Mouse (Mus musculus) kidney, embryonic 14.5 days (tissue): ENCODE measurements around the gene Ly86. TPM values are rescaled to one million over a fixed set of nuclear protein-coding genes. Genes with fewer than 3 reads are reported as not detected.

Source experiments
- ATAC-seq: fragments of 200-750 bp; cut with Nextera tagmentation; 2 replicates; pipeline ENCODE4 v1.8.0; 2017; ENCODE audit warnings: moderate number of reproducible peaks, mild to moderate bottlenecking, moderate TSS enrichment, moderate library complexity; ENCODE audit not compliant: low FRiP score, low TSS enrichment
- H3K27ac ChIP-seq: fragments of 300-500 bp; sonication (generic); 2 replicates; pipeline ENCODE4 v1.5.1; 2014; ENCODE audit warnings: low read depth, mild to moderate bottlenecking, low read length, moderate library complexity, mixed read lengths
- H3K27me3 ChIP-seq: fragments of 300-500 bp; sonication (generic); 2 replicates; pipeline ENCODE4 v1.6.1; 2014; ENCODE audit warnings: mild to moderate bottlenecking, low read length; ENCODE audit not compliant: control insufficient read depth, insufficient read depth
- H3K36me3 ChIP-seq: fragments of 300-500 bp; sonication (generic); 2 replicates; pipeline ENCODE4 v1.6.1; 2014; ENCODE audit warnings: low read length, mixed read lengths; ENCODE audit not compliant: control insufficient read depth, insufficient read depth
- H3K4me1 ChIP-seq: fragments of 300-500 bp; sonication (generic); 2 replicates; pipeline ENCODE4 v1.6.1; 2014; ENCODE audit warnings: low read length, mixed read lengths; ENCODE audit not compliant: control insufficient read depth, insufficient read depth
- H3K4me2 ChIP-seq: fragments of 300-500 bp; sonication (generic); replicated peaks from 2 replicates; pipeline ENCODE4 v1.6.1; 2014; ENCODE audit warnings: low read depth, mild to moderate bottlenecking, low read length
- H3K4me3 ChIP-seq: fragments of 300-500 bp; sonication (generic); 2 replicates; pipeline ENCODE4 v1.5.1; 2014; ENCODE audit warnings: mild to moderate bottlenecking, low read length
- H3K9ac ChIP-seq: fragments of 300-500 bp; sonication (generic); 2 replicates; pipeline ENCODE4 v1.6.1; 2014; ENCODE audit warnings: low read depth, mild to moderate bottlenecking, low read length, moderate library complexity
- H3K9me3 ChIP-seq: fragments of 300-500 bp; sonication (generic); 2 replicates; pipeline ENCODE4 v1.6.1; 2016; ENCODE audit warnings: low read length; ENCODE audit not compliant: control insufficient read depth
- WGBS: fragments of 180-500 bp; shearing (Covaris S2); extraction: QIAGEN DNeasy Blood & Tissue Kit; methylation state at CpG from one replicate; pipeline ENCODE4 v1.1.7; 2014; 5-methylcytosine and 5-hydroxymethylcytosine counted together
- polyA plus RNA-seq: library from polyadenylated mRNA; unstranded; fragments of >200 nt; fragmentation: Nextera tagmentation; extraction: Ambion mirVana; gene quantifications from 2 replicates; pipeline ENCODE4 v1.2.1, GENCODE M21; 2014

Ly86 gene
- polyA plus RNA-seq, 1 experiment from 2014 or later = 6.8 TPM

DNA sequence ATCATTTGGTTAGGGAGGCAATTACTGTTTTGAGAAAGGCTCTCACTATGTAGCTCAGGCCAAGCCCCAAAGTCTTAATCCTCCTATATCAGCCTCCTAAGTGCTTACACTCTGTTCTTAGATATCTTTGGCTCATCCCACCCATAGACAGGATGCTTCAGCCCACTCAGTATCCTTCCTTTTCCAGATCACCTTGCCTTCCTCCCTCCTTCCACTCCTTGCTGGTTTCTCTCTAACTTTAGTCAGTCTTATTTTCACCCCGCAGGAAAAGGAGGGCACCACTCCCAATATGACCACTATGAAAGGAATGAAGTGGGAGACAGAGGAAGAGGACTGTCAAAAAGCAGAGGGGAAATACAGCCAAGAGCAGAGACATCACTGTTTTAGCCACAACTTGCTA is 2.2 kb upstream of the Ly86 start:
- Histone ChIP-seq H3K9me3 (no peaks in the 10 kb centered on the region), H3K4me2 (no peak overlapping the region), H3K27ac (no peak overlapping the region), H3K9ac (no peak overlapping the region), H3K27me3 (no peaks in the 10 kb centered on the region), H3K4me1 (no peaks in the 10 kb centered on the region), H3K36me3 (no peaks in the 10 kb centered on the region), H3K4me3 (no peak overlapping the region)
- 75% methylated on average over 1 of the region's 1 CpGs for WGBS
- ATAC-seq = no peak

DNA sequence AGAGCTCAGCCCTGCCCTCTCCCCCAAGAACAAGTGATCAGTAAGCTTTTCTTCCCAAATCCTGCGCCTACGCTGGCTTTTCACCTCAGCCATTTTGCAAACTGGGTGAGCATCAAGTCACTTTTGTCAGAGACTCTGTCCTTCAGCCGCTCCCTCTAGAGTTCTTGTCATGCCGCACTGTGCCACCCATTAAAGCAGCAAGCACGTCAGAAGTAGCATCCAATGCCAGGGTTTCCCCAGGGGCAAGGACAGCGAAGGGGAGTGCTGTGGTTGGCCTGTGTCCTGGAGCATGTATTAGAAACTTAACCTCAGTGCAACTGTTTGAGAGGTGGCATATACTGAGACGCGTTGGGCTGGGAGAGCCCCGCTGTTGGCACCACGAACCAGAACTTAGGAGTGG is 815 bp downstream of the Ly86 start:
- Histone ChIP-seq H3K27me3 (no peaks in the 10 kb centered on the region), H3K4me3 (no peak overlapping the region), H3K27ac (no peak overlapping the region), H3K9me3 (no peaks in the 10 kb centered on the region), H3K4me1 (no peaks in the 10 kb centered on the region), H3K4me2 (no peak overlapping the region), H3K9ac (no peak overlapping the region), H3K36me3 (no peaks in the 10 kb centered on the region)
- WGBS = 91% methylated on average over 10 of the region's 10 CpGs
- no peak for ATAC-seq

DNA sequence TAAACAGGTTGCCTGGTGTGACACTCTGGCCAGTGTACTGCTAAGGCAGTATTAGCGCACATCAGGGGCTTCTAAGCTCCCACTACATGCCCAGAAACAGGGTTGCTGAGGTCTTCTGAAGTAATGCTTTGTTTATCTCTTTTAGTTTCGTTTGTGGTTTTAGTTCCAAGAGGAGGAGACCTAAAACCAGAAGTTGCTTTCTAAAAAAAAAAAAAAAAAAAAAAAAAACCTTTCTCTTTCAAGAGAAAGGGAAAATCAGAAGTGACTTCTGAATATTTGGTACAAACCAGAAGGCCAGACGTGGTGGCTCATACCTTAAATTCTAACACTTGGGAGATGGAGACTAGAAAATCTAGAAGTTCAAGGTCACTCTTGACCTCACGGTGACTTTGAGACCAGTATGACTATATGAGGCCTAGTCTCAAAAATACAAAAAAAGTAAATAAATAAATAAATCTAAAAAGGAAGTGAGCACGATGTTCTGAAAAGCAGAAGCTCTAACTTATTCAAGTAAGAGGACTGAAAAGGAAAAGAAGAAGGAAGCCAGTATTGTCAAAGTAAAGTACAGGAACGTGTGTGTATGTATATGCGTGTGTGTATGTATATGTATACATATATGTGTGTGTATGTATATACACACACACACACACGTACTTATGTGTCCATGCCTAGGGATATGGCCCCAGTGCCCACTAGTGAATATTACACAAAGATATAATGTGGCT is 3.0 kb downstream of the Ly86 start:
- no peak overlapping the region for H3K9ac ChIP-seq
- no peak overlapping the region for H3K4me3 ChIP-seq
- no peaks in the 10 kb centered on the region for H3K4me1 ChIP-seq
- H3K4me2 ChIP-seq = no peak overlapping the region
- WGBS = 85% methylated on average over 8 of the region's 8 CpGs
- H3K27ac ChIP-seq = no peak overlapping the region
- H3K9me3 ChIP-seq = no peaks in the 10 kb centered on the region
- no peaks in the 10 kb centered on the region for H3K27me3 ChIP-seq
- H3K36me3 ChIP-seq = no peaks in the 10 kb centered on the region
- ATAC-seq = no peak

DNA sequence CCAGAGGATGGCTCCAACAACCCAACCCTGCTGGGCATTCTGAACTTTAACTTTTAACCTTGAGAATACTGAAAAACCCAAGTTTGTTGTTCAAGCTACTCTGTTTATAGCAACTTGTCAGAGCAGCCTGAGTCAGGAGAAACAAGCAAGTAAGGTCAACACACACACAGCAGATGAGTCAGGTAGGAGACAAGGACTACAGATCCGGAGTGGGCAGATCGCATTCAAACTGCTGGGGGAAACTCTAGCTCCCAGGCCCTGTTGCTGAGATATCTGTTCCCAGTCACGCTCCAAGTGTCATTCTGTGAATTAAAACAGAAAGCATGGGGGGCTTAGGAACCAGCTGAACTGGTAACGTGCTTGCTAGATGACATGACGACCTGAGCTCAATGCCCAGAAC is 4.0 kb downstream of the Ly86 start:
- no peaks in the 10 kb centered on the region for H3K4me1 ChIP-seq
- H3K9ac ChIP-seq = no peak overlapping the region
- no peak overlapping the region for H3K27ac ChIP-seq
- no peak for ATAC-seq
- 68% methylated on average over 5 of the region's 5 CpGs for WGBS
- H3K4me3 ChIP-seq = no peak overlapping the region
- no peaks in the 10 kb centered on the region for H3K27me3 ChIP-seq
- H3K36me3 ChIP-seq = no peaks in the 10 kb centered on the region
- H3K9me3 ChIP-seq = no peaks in the 10 kb centered on the region
- H3K4me2 ChIP-seq = no peak overlapping the region

DNA sequence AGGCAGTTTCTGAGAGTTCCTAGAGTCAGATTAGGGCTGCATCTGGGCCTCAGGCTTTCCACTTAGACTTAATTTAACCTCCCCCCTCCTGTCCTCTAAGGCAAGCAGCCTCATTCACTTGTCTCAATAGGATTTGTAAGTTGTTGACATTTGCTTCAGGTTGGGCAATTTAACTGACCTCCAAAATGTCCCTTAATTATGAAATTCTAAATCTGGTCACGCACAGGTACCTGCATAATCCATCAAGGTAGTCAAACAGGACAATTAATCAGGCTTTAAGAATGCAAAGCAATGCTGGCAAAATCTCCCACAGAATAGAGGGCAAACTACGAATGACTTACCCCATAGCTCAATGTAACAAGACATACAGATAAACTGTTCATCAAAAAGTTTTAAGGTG is 8.0 kb downstream of the Ly86 start:
- H3K36me3 ChIP-seq = no peaks in the 10 kb centered on the region
- no peak overlapping the region for H3K27ac ChIP-seq
- no peak overlapping the region for H3K4me2 ChIP-seq
- no peaks in the 10 kb centered on the region for H3K27me3 ChIP-seq
- ATAC-seq = no peak
- no peak overlapping the region for H3K9ac ChIP-seq
- 78% methylated on average over 2 of the region's 2 CpGs for WGBS
- no peak overlapping the region for H3K4me3 ChIP-seq
- no peaks in the 10 kb centered on the region for H3K4me1 ChIP-seq
- H3K9me3 ChIP-seq = no peaks in the 10 kb centered on the region

DNA sequence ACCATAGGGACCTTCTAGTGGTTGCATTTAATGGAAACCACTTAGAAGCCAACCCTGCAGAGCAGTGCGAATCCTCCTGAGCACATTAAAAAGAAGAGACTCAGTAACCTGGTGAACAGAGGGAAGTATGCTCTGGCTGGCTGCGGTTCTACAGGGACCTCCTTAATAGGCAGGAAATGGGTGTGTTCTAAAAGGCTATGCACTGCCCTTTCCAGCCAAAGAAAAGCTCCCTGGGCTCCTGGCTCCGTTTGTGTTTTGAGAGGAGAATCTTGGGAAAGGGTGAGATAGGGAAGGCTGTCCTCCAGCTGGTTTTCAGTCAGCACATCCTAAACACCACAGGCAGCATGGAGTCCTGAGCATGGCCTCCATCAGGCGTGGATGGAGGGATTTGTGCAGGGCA is 8.9 kb downstream of the Ly86 start:
- 59% methylated on average over 4 of the region's 4 CpGs for WGBS
- no peaks in the 10 kb centered on the region for H3K9me3 ChIP-seq
- no peak overlapping the region for H3K4me2 ChIP-seq
- H3K36me3 ChIP-seq = no peaks in the 10 kb centered on the region
- no peak overlapping the region for H3K9ac ChIP-seq
- no peaks in the 10 kb centered on the region for H3K27me3 ChIP-seq
- no peaks in the 10 kb centered on the region for H3K4me1 ChIP-seq
- H3K27ac ChIP-seq = no peak overlapping the region
- H3K4me3 ChIP-seq = no peak overlapping the region
- ATAC-seq = no peak

DNA sequence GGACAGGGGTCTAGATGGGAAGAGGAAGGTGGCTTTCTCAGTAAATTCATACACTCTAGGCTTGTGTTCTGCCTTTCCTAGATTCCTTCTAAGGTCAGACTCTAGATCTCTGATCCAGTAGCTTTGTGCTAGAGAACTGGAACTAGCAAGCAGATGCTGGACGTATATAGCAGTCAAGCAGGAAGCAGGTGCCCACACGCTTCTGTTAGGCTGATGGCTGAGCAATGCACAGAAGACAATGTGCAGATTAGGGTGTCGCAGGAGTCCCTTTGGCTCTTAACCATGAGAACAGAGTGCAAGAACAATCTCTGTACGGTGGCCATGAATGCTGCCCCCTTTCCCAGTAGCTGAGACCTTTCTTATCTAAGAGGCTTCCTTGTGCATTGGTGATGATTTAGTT is 9.4 kb downstream of the Ly86 start:
- Histone ChIP-seq H3K4me3 (no peak overlapping the region), H3K27ac (no peak overlapping the region), H3K4me1 (no peaks in the 10 kb centered on the region), H3K9me3 (no peaks in the 10 kb centered on the region), H3K36me3 (no peaks in the 10 kb centered on the region), H3K4me2 (no peak overlapping the region), H3K9ac (no peak overlapping the region), H3K27me3 (no peaks in the 10 kb centered on the region)
- WGBS = 88% methylated on average over 4 of the region's 4 CpGs
- no peak for ATAC-seq

DNA sequence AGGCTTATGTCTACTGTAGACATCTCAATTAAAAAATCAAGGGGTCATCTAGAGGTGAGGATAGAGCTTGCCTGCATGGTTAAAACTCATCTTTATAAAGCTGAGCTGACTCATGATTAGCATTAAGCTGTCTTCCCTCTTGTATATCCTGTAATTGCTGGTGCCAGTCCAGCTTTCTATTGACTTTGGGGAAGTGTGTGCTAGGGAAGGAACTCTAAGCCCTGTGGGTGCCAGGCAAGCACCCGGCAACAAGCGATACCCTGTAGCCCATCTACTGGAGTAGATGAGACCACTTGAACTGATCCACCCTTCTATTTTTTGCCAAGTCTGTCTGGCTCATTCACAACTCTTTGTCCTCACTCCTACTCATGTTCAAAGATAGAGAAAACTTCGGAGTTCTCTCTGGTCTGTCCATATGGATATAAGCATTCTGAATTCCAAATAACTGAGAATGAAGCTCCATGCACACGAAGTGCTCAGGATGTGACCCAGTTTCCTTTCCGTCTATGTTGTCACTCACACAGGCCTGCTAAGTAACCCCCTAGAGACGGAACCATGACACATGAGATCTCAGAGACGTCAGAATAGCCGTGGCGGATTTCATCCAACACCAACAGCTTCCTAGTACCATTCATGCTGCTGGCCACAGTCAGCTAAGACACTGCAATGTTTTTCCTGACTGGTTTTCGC is 10.8 kb downstream of the Ly86 start:
- no peak overlapping the region for H3K4me2 ChIP-seq
- H3K4me3 ChIP-seq = no peak overlapping the region
- H3K36me3 ChIP-seq = no peaks in the 10 kb centered on the region
- H3K9me3 ChIP-seq = no peaks in the 10 kb centered on the region
- no peaks in the 10 kb centered on the region for H3K4me1 ChIP-seq
- no peak for ATAC-seq
- no peak overlapping the region for H3K27ac ChIP-seq
- no peaks in the 10 kb centered on the region for H3K27me3 ChIP-seq
- 90% methylated on average over 10 of the region's 10 CpGs for WGBS
- no peak overlapping the region for H3K9ac ChIP-seq

DNA sequence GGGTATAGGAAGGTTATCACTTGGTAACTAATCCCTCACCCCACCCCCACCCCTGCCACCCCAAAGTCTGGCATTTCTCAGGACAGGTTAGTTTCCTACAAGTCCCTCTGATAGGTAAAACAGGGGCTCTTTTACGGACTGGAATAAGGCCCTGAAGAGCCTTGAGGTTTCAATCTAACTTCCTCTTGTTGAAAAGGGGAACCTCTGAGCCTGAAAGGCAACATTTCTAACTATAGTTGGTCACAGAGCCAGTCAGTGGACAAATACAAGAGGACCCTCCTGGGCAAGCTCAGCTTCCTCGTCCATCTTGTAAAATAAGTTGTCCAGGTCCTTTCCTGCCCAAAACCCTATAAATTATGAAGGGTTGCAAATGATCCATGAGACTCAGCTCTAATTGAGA is 11.5 kb downstream of the Ly86 start:
- no peak for ATAC-seq
- H3K4me1 ChIP-seq = no peaks in the 10 kb centered on the region
- no peak overlapping the region for H3K27ac ChIP-seq
- H3K27me3 ChIP-seq = no peaks in the 10 kb centered on the region
- no peak overlapping the region for H3K4me3 ChIP-seq
- no peak overlapping the region for H3K9ac ChIP-seq
- H3K9me3 ChIP-seq = no peaks in the 10 kb centered on the region
- 79% methylated on average over 2 of the region's 2 CpGs for WGBS
- no peaks in the 10 kb centered on the region for H3K36me3 ChIP-seq
- H3K4me2 ChIP-seq = no peak overlapping the region
